Mouse (Mus musculus): Measurements from ENCODE around the gene Nyap1.

Nyap1 gene

DNA sequence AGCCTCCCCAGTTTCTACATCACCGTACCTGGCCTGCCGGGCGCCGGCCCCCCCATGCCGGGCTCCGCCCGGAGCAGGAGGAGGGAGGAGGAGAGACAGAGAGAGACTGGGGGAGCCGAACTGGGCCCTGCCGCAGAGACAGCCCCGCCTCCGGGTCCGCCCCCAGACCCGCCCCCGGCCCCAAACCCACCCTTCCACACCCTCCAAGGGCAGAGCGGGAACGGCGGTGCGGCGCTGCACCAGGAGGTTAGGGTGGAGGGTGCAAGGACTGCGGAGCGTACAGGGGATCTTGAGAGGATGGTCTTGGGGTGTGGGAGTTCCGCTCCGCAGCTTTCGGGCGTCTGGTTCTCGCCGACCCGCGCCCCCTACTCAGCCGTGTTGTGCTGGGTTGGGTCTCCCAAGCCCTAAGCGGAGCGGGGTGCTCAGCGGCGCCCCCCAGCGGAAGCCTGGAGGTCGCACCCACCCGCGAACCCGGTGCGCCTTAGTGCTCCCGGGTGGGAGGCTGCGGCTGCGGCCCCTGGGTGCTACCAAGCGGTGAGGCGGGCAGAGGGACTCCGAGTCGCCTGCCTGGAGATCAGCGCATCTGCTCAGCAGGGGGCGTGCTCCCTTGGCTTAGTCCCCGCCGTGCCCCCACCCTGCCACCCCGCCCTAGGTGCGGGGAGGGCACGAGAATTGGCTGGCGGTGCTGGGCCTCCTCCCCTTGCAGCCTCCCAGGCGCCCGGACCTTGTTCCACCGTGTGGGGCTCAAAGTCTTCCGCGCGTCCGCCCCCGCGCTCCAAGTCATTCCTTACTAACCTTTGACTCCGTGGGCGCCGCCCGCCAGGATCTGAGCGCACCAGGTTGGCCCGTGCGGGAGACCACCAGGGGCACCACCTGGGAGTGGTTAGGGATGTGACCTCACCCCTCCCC lies at the start of gene Nyap1:
Gene Nyap1 (minus strand): TSS at position 585 of the 909 bp plus-strand sequence.
- in situ Hi-C loops (cut with MboI; ENCODE audit: low sequenced_read_pairs), result no loop called here

DNA sequence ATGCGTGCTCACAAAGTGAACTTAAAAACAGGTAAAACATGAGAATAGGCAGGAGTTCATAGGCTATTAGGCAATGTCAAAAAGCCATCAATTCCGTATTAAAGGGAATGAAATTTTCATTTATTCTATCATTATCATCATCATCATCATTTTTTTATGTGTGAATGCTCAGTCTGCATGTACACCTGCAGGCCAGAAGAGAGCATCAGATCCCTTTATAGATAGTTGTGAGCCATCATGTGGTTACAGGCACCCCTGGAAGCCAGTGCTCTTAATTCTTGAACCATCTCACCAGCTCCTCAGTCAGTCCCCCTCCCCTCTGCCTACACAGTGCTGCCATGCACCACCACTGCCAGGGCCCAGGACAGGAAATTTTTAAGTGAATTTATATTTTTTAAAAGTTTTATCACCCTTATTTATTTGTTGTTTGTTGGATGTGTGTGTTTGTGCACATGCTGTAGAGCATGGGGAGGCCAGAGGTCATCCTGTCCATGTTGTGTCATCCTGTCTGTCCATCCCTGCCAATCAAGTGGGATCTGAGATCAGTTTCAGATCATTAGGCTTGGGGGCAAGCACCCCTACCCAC lies 47.6 kb upstream of the Nyap1 start:
- in situ Hi-C loops (cut with MboI; ENCODE audit: low sequenced_read_pairs), result no loop called here

DNA sequence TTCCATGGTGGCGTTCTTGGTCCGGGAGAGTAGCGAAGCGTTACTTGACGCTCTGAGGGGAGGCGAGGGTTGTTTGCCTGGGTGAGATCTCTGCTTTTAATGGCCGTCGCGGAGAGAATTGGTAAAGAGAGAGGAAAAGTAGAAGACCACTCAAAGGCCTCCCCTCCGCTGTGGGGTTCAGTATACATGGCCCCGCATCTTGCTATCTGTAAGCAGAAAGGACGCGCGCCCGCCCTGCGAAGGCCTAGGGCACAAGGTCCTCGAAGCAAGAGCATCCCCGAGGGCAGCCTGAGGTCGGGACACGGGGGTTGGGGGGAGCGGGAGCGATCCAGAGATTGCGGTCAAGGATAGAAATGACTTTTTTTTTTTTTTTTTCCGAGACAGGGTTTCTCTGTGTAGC lies 46.8 kb upstream of the Nyap1 start:
- in situ Hi-C loops (cut with MboI; ENCODE audit: low sequenced_read_pairs), result no loop called here

DNA sequence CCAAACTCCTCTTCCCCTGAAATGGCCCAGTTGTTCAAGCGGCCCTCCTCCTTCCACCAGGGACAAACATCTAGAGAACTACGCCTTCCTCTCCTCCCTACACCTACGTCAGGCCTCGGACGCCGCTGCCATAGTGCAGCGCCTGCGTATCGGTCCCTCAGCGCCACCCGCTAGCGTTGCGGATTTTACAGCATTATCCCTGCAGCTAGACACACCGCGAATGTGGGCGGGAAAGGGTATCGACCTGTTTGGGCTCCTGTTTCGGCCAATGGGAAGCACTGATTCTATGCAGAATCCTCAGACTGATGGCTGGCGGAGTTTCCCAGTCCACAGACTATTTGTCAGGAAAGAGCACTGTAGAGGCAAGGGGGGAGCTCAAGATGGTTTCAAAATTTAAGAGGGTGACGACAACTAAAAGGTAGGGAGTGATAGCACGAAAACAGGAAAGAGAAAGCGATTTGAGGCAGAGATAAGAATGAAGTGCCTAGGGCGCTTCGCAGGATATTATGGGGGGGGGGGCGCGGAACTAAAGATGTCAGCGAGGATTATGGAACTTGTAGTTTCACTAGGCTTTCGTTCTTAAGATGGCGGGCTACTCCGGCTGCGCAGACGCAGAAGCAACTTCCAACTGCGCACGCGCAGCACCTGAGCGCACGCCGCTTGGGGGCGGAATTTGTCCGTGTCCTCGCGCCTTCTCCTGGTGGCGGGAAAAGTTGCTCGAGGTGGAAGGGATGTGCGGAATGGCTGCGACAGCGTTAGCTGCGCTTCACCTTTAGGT lies 45.9 kb upstream of the Nyap1 start, which contains the start of the genes Mepce and Zcwpw1:
Gene Mepce (minus strand): TSS at position 505 of the 778 bp plus-strand sequence.
Gene Zcwpw1 (plus strand): TSS at position 648 of the 778 bp plus-strand sequence.
- in situ Hi-C loops (cut with MboI; ENCODE audit: low sequenced_read_pairs), result no loop called here

DNA sequence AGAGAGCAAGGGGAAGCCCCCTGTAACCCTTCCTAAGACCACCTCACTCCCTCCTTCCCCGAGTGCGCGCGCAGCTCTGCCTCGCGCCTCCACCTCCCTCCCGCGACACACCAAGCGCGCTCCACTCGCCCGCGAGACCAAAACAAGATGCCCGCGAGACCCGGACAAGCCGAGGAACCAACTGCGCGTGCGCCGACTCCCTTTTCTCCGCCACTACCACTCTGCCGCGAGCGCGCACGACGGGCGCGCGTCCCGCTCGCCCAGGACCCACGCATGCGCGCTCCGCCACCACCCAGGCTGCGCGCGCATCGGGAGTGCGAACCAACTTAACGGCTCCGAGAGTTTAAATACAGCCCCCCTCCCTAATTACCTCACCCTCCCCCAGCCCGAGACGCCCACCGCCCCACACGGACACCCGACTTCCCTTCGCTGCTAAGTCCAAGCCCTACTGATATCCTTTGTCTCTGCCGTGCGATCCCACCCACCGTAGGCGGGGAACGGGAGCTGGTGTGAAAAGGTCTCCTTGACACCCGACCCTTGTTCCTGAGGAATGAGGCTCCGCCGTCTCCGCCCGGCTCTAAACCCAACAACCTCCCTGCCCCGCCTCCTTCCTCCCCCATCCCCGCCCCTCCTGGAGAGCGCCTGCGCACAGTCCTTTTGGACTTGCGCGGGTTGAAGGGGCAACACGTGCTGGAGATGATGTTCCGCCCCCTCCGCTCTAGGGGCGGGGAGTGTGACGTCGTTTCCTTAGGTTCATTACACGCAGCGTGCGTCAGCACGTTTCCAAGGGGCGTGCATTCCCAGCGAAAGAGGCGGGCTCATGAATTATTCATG lies 44.9 kb upstream of the Nyap1 start:
- in situ Hi-C loops (cut with MboI; ENCODE audit: low sequenced_read_pairs), result no loop called here

DNA sequence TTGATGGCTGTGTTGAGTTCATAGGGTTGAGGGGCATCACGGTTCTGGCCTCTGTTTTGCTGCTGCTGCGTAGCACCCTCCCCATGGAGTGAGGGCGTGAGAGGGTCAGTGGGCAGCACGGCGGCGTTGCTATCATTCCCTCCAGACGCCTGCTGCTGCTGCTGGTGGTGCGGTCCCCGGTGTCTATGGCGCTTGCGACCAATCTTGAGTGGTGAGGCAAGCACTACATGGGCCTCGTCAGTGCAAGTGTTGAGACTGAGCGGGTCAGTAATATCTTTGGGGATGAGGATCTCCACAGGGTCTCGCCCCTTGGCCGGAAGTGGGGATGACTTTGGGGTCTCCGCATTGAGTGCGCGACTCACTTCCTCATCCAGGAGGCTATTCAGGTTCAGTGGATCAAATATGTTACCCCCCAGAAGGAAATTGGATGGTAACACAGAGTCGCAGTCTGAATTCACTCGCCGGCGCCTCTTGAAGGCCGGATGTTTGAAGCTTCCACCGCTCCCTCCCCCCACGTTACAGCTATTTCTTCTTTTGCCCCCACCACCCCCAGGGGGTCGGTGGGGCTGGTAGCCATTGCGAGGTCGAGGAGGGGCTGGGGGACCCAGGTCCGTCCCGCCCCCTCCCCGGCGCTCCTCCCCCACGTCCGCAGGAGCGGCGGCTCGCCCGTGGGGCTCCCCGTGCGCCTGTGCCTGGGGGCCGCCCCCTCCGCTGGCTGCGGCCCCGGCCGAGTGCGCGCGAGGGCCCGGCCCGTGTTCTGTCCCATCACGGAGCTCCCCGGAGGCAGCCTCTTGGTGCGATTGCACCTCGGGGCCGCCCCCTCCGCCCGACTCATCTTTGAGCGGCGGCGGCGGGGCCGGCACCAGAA lies 44.0 kb upstream of the Nyap1 start:
- in situ Hi-C loops (cut with MboI; ENCODE audit: low sequenced_read_pairs), result no loop called here

DNA sequence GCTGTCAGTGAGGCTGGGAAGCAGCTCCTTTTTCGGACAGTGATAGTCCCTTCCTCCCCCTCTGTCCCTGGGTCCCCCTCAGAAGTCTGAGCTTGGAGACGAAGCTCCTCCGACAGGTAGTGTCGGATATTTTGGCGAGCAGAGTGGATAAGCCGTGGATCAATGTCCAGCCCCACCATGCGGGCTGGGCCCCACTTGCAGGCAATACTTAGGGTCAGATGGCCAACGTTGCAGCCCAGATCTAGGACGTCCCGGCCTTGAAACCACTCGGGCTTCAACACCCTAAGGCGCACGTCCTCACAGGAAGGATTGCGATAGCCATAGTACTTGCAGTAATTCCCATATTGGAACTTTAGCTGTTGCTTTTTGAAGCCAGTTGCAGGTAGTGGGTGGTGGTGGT lies 43.1 kb upstream of the Nyap1 start:
- in situ Hi-C loops (cut with MboI; ENCODE audit: low sequenced_read_pairs), result no loop called here

DNA sequence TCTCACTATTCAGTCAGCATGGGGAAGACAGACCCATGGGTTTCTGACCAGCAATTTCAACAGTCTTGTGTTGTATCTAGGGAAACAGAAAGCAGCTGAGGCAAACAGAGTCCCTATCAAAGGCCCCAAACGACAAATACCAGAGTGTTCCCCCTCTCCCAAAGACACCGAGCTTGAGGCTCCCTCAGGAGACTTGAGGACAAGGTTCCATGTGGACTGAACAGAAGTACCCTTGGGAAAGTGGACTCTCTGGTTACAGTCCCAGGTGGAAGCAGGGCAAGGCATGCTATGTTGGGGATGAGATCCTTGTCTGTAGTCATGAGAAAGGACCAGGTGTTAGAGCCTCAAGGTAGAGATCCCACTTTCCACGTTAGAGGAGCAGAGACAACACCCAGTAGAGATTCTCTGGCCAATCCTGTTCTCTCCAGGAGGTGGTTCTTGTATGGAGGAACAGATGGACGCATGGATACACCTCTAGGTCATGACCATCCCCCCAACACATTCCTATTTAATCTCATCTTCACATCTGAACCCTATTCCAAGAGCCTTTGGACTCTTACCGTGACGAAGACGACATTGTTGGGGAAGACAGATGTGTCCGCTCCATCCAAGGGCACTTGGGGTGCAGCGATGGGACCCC lies 42.6 kb upstream of the Nyap1 start:
- in situ Hi-C loops (cut with MboI; ENCODE audit: low sequenced_read_pairs), result no loop called here

DNA sequence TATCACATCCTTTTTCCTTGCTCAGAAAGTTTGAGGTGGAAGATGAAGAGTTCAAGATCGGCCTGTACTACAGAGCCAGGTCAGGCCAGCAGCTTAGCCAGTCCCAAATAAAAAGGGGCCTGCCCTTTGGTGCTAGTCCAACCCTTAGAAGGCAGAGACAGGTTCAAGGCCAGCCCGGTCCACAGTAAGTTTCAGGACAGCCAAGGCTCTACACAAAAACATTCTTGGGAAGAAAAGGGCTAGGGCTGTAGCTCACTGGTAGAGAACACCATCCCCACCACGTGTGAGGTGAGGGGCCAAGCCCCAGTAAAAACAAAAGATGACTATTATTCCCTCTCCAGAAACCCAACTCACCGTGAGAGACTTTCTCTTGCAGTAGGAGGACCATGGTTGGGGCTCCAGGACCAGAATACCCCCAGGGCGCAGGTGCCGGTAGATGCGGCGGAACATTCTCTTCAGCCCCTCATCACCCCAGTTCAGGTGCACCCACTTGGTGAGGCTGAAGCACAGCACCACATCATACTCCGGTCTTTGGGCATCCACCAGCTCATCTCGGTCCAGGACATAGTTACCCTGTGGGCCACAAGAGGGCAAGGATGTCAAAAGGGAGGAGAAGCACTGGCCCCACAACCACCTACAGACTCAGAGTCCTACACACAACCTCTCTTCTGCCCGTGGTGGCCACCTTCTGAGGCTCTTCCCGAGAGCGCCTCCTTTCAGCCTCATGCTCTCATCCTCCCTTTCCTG lies 41.5 kb upstream of the Nyap1 start:
- in situ Hi-C loops (cut with MboI; ENCODE audit: low sequenced_read_pairs), result no loop called here

DNA sequence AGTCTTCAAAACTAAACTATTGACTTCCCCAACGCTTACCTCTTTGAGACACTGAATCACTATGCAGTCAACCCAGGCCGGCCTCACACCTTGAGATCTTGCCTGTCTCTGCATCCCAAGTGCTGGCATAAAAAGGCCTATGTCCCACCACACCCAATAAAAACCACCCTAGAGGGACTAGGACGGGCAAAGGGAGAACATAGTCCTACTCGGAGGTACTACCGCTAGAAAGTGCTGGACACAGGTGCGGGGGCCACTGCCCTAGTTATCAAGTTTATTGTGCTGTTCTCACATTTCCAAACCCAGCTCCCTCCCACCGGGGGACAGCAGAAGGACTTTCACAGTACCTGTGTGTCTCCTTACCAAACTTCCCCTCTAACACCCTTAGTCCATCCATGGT lies 40.3 kb upstream of the Nyap1 start:
- in situ Hi-C loops (cut with MboI; ENCODE audit: low sequenced_read_pairs), result no loop called here

DNA sequence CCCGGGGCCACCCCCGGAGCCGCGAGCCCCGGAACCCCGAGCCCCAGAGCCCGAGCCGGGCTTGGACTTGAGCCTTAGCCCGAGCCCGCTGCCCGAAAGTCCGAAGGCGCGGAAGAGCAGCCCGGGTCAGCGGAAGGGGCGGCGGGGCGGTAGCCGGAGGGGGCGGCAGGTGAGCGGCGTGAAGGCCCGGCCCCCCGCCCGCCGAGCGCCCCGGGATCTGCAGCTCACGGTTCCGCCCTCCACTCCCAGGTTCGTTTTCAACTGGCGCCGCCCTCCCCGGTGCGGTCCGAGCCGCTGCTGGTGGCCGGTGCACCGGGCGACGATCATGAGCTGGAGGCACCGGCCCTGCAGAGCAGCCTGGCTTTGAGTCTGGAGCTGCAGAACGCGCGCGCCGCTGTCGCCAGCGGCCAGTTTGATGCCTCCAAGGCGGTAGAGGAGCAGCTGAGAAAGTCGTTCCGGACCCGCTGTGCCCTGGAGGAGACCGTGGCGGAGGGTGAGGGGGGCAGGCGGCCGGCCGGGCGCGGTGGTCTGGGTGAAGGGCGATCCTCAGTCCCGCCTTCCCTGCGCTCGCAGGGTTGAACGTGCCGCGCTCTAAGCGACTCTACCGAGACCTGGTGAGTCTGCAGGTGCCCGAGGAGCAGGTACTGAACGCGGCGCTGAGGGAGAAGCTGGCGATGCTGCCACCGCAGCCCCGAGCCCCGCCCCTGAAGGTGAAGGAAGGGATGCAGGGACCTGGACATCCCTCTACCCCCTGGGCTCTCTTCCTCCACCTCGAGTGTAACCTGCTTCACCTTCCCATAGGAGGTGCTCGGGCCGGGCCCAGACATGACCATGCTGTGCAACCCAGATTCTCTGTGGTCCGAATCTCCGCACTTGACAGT lies 37.9 kb upstream of the Nyap1 start:
- in situ Hi-C loops (cut with MboI; ENCODE audit: low sequenced_read_pairs), result no loop called here

DNA sequence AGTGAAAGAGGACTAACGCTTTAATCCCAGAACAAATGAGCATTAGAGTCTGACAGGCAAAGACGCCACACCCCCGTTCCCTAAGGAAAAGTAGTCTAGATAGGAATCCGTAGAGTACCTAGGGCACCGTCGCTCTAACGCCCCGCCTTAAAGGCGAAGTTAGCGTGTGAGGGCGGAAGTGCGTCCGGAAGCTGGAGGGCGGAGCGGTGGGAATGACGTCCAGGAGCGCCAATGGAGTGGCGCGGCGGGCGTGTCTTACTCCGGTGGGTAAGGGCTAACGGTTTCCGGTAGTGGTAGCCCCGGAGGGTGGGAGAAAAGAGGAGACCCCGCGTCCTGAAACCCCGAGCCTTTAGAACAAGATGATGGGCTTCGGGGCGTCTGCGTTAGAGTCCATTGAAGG lies 37.2 kb upstream of the Nyap1 start, which contains the start of gene Ppp1r35:
Gene Ppp1r35 (plus strand): TSS at position 215 of the 400 bp plus-strand sequence.
- in situ Hi-C loops (cut with MboI; ENCODE audit: low sequenced_read_pairs), result no loop called here

DNA sequence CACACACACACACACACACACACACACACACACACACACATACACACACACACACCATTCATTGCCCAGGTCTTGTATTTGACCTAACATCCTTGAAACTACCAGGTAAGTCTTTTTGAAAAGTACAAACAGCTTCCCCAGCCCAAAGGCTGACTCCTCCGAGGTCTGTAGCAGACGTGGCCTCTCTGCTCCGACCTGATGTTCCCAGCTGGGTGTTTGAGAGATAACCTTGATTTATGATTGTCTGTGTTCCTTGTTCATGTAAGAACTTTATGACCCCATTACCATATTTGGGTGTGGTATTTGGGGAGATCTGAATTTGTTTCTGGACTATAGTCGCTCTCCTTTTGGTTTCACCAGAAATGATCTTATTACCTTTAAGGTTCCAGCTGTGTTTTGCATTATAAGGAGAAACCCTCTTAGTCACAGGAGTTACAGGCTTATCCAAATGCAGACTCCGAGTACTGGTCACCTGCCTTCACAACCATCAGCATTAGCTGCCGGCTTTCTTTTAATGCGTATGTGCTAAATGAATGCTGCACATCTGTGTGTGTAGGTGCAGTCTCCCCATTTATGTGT lies 35.9 kb upstream of the Nyap1 start:
- in situ Hi-C loops (cut with MboI; ENCODE audit: low sequenced_read_pairs), result no loop called here

DNA sequence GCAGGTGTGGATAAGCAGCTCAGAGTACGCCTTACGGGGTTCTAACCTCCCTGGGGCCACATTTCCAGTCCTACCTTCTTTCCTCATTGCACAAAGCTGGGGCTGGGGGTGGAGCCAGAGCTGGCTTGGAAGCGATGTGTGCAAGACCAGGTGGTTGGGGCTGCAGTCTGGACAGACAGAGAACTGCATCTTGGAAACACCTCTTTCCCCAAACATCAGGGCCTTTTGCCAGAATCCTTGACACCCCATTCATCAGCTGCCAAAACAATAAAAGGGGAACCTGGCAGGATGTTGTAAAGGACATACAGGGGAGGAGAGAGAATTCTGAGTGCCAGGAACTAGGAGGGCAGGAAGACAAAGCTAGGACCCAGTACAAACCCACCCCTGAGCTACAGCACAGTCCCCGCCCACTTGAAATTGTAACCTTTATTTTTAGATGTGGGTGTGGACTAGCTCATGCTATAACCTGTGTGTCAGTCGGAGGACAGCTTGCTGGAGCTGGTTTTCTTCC lies 35.1 kb upstream of the Nyap1 start:
- in situ Hi-C loops (cut with MboI; ENCODE audit: low sequenced_read_pairs), result no loop called here

DNA sequence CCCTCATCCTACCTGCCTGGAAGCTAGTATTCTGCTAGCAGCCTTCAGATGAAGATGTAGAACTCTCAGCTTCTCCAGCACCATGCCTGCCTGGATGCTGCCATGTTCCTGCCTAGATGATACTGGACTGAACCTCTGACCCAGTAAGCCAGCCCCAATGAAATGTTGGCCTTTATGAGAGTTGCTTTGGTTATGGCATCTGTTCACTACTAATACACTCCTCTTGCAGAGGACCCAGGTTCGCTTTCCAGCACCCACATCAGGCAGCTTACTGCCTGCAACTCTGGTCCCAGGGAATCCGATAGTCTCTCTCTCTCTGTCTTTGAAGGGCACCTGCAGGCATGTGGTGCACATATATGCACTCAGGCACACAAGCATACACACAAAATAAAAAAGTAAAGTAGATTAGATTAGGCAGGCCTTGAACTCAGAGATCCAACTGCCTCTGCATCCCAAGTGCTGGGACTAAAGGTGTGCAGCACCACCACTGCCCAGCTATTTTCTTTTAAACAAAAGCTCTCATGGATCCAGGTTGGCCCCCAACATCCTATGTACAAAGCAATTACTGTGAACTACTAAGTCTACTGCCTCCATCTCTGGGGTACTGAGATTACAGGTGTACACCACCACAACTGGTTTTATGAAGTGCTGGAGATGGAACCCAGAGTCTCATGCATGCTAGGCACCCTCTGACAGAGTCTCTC lies 34.3 kb upstream of the Nyap1 start:
- in situ Hi-C loops (cut with MboI; ENCODE audit: low sequenced_read_pairs), result no loop called here

DNA sequence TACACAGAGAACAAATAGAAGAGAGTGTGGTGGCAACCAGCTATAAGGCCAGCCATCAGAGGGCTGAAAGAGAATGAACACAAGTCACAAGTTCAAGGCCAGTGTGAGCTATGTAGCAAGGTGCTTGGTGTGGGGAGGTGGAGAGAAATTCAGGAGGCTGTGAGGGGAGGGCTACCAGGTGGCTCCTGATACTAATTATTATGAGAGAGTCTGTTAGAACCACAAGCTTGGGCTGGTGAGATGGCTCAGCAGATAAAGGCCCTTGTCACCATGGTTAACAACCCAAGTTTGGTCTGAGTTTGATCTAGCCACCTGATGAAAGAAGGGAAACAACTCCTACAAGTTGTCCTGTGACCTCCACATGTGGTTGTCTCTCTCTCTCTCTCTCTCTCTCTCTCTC lies 31.3 kb upstream of the Nyap1 start:
- in situ Hi-C loops (cut with MboI; ENCODE audit: low sequenced_read_pairs), result loop anchor here (25.0 kb wide), 1 partner anchor 235 kb away; the partner anchor contains the start of genes Epo and Gnb2

Measured in CH12F3 (cell line).